Mouse (Mus musculus) heart, embryonic 13.5 days (tissue): ENCODE results near the gene Olfr1188. TPM values are rescaled to one million over a fixed set of nuclear protein-coding genes. Genes with fewer than 3 reads are reported as not detected.
"Not testable (repeated sequence)": the region's sequence is repeated elsewhere in the genome, so short reads cannot be mapped to it uniquely, and the experiment has no call there.

Source experiments
- ATAC-seq: fragments of 200-750 bp; cut with Nextera tagmentation; 2 replicates; pipeline ENCODE4 v1.8.0; 2017; ENCODE audit warnings: moderate TSS enrichment; ENCODE audit not compliant: insufficient number of reproducible peaks, low FRiP score, low TSS enrichment; ENCODE audit errors: extremely low read depth
- H3K27ac ChIP-seq: fragments of 300-500 bp; sonication (generic); replicated peaks from 2 replicates; pipeline ENCODE4 v1.5.1; 2015; ENCODE audit warnings: moderate library complexity, mild to moderate bottlenecking, inconsistent platforms
- H3K27me3 ChIP-seq: fragments of 300-500 bp; sonication (generic); replicated peaks from 2 replicates; pipeline ENCODE4 v1.6.1; 2015; ENCODE audit warnings: mild to moderate bottlenecking, inconsistent platforms
- H3K36me3 ChIP-seq: fragments of 300-500 bp; sonication (generic); 2 replicates; pipeline ENCODE4 v1.6.1; 2015; ENCODE audit warnings: mild to moderate bottlenecking, inconsistent platforms
- H3K4me1 ChIP-seq: fragments of 300-500 bp; sonication (generic); 2 replicates; pipeline ENCODE4 v1.6.1; 2015; ENCODE audit warnings: inconsistent platforms
- H3K4me2 ChIP-seq: fragments of 300-500 bp; sonication (generic); 2 replicates; pipeline ENCODE4 v1.6.1; 2015; ENCODE audit warnings: inconsistent platforms, mild to moderate bottlenecking, moderate library complexity
- H3K4me3 ChIP-seq: fragments of 300-500 bp; sonication (generic); 2 replicates; pipeline ENCODE4 v1.5.1; 2015; ENCODE audit warnings: moderate library complexity, mild to moderate bottlenecking, inconsistent platforms
- H3K9ac ChIP-seq: fragments of 300-500 bp; sonication (generic); 2 replicates; pipeline ENCODE4 v1.6.1; 2015; ENCODE audit warnings: inconsistent platforms, mild to moderate bottlenecking, moderate library complexity
- H3K9me3 ChIP-seq: fragments of 300-500 bp; sonication (generic); 2 replicates; pipeline ENCODE4 v1.6.1; 2016; ENCODE audit warnings: inconsistent platforms
- WGBS: fragments of 180-500 bp; shearing (Covaris S2); methylation state at CpG from one replicate; pipeline ENCODE4 v1.1.7; 2015; ENCODE audit warnings: mixed read lengths; 5-methylcytosine and 5-hydroxymethylcytosine counted together
- polyA plus RNA-seq: library from polyadenylated mRNA; unstranded; fragments of >200 nt; fragmentation: Nextera tagmentation; extraction: Ambion mirVana; gene quantifications from 2 replicates; pipeline ENCODE4 v1.2.1, GENCODE M21; 2015

The Olfr1188 gene
- polyA plus RNA-seq, result not detected in 2 replicates

DNA sequence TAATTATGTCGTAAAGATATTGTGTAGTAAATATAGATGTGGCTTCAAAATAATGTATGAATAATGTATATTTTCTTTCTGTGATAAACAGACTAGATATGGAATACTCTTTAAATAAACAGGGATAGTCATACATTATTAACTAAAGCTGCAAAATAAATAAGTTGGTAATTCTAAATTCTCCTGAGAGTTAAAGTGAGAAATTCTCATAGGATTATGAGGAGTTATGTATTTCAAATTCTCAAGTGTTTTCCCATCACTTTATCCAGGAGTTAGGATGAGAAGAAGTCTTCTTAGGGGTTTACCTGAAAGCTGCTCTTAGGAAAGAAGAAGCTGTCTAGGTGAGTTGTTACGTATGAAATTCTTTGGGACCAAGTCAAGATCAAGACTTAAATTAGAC lies at the start of gene Olfr1188:
Gene Olfr1188, plus strand, starts transcription at position 301 of the 400 bp plus-strand sequence.
- Histone ChIP-seq H3K4me1 (no peaks in the 10 kb centered on the region), H3K9me3 (no peaks in the 10 kb centered on the region), H3K9ac (no peak within 1 kb of the TSS), H3K4me2 (no peak within 1 kb of the TSS), H3K4me3 (no peak within 1 kb of the TSS), H3K27me3 (no peaks in the 10 kb centered on the region), H3K36me3 (no peaks in the 10 kb centered on the region), H3K27ac (no peak within 1 kb of the TSS)
- 67% methylated on average over 2 of the region's 2 CpGs for WGBS
- ATAC-seq, result no peak

DNA sequence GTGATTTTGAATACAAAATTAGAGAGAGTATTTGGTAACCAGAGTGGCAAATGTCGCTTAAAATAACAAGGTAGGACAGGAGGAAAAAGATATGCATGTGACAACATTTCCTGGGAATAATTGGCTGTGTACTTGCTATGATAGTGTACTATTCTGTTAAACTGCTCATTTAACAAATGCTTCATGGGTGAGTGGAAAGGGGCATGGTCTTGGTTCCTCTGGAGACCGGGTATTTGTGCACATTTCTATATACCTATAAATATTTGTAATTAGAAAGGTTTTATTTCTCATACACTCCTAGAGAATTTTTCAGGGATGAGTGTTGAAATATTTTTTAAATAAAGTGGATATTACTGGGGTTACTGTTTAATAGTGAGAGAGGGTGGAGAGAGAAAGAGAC lies 38.5 kb upstream of the Olfr1188 start, which contains the start of gene Olfr1186:
Gene Olfr1186, plus strand, starts transcription at position 301 of the 400 bp plus-strand sequence.
- no peaks in the 10 kb centered on the region for H3K36me3 ChIP-seq
- WGBS, result 60% methylated on average over 2 of the region's 2 CpGs

GRCm38 (mm10) chr2:88525720-88526119 lies 31.0 kb upstream of the Olfr1188 start:
- Histone ChIP-seq H3K4me2 (no peak overlapping the region), H3K27ac (no peak overlapping the region), H3K4me3 (no peak overlapping the region), H3K36me3 (no peaks in the 10 kb centered on the region), H3K9me3 (no peaks in the 10 kb centered on the region), H3K4me1 (no peaks in the 10 kb centered on the region), H3K9ac (no peak overlapping the region), H3K27me3 (no peaks in the 10 kb centered on the region)
- WGBS, result 57% methylated on average over 3 of the region's 3 CpGs
- ATAC-seq, result no peak

More for the DNA sequence above, 38.5 kb upstream of the Olfr1188 start, which contains the start of gene Olfr1186:
- no peak for ATAC-seq
- no peaks in the 10 kb centered on the region for H3K27me3 ChIP-seq
- no peaks in the 10 kb centered on the region for H3K4me1 ChIP-seq
- H3K4me2 ChIP-seq, result no peak within 1 kb of the TSS
- H3K9ac ChIP-seq, result no peak within 1 kb of the TSS
- no peak within 1 kb of the TSS for H3K4me3 ChIP-seq
- H3K27ac ChIP-seq, result no peak within 1 kb of the TSS
- no peaks in the 10 kb centered on the region for H3K9me3 ChIP-seq

DNA sequence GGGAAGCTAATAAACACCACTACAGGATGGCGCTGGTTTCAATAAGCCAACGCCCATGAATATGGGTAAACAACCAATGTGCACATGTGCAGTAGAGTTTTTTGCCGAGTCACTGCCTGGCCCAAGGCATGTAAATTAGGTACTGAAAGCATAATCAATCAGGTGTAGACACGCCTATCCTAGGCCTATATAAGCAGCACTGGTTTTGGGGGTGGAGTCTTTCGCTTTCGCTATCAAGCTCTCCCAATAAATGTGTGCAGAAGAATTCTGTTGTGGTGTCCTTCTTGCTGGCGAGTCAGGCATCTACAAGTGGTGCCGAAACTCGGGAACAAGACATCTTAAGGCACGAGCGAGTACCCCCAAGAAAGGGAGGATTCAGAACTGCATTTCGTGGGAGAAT lies 16.0 kb downstream of the Olfr1188 start:
- H3K4me1 ChIP-seq, ATAC-seq, H3K9ac ChIP-seq, H3K36me3 ChIP-seq, H3K4me2 ChIP-seq, H3K27me3 ChIP-seq, H3K27ac ChIP-seq, H3K4me3 ChIP-seq, H3K9me3 ChIP-seq: not testable (repeated sequence)
- WGBS, result 78% methylated on average over 12 of the region's 12 CpGs

DNA sequence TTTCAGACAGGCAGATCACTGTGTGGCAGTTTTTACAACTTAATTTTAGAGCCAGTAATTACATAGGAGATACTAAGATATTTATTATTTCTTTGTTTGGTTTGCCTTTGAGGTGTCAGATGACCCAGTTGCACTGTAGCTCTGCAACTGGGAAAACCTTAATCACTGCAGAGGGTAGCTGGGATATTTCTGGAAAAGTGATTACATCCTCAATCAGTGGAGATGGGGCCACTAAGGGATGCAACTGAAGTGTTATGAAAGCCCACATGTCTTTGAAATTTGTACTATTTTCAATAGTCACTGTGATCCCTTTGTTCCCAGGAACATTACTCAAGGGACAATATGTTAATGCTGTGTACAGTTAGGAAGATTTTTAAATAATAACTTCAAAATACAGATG lies 29.4 kb downstream of the Olfr1188 start, which contains the start of gene Olfr1189:
Gene Olfr1189, plus strand, starts transcription at position 301 of the 400 bp plus-strand sequence.
- Histone ChIP-seq H3K27ac (no peak within 1 kb of the TSS), H3K9me3 (no peaks in the 10 kb centered on the region), H3K4me2 (no peak within 1 kb of the TSS), H3K4me3 (no peak within 1 kb of the TSS), H3K36me3 (no peaks in the 10 kb centered on the region), H3K4me1 (no peaks in the 10 kb centered on the region), H3K27me3 (no peaks in the 10 kb centered on the region), H3K9ac (no peak within 1 kb of the TSS)
- no peak for ATAC-seq

Other genes with a start within 250 kb of the Olfr1188 start
- gene Olfr1174-ps, start 241.8 kb upstream of the Olfr1188 start, polyA plus RNA-seq, result not detected in 2 replicates
- gene Olfr1175-ps, start 229.7 kb upstream of the Olfr1188 start, polyA plus RNA-seq, result not detected in 2 replicates
- gene Olfr1176, start 220.2 kb upstream of the Olfr1188 start, polyA plus RNA-seq, result not detected in 2 replicates
- gene Olfr1177-ps, start 210.4 kb upstream of the Olfr1188 start, polyA plus RNA-seq, result not detected in 2 replicates
- gene Olfr1178, start 169.9 kb upstream of the Olfr1188 start, polyA plus RNA-seq, result not detected in 2 replicates
- not detected in 2 replicates for gene Olfr1179, start 150.5 kb upstream of the Olfr1188 start, polyA plus RNA-seq
- not detected in 2 replicates for gene Olfr1180, start 137.8 kb upstream of the Olfr1188 start, polyA plus RNA-seq
- gene Olfr1181, start 130.8 kb upstream of the Olfr1188 start, polyA plus RNA-seq, result not detected in 2 replicates
- gene Gm13757, start 107.8 kb upstream of the Olfr1188 start, polyA plus RNA-seq, result not detected in 2 replicates
- not detected in 2 replicates for gene Olfr1183, start 102.1 kb upstream of the Olfr1188 start, polyA plus RNA-seq
- not detected in 2 replicates for gene Olfr1184, start 73.3 kb upstream of the Olfr1188 start, polyA plus RNA-seq
- not detected in 2 replicates for gene Olfr1185-ps1, start 63.6 kb upstream of the Olfr1188 start, polyA plus RNA-seq
- gene Olfr1186, start 38.4 kb upstream of the Olfr1188 start, polyA plus RNA-seq, result not detected in 2 replicates
- not detected in 2 replicates for gene Olfr1189, start 29.5 kb downstream of the Olfr1188 start, polyA plus RNA-seq
- not detected in 2 replicates for gene Olfr1191-ps1, start 83.6 kb downstream of the Olfr1188 start, polyA plus RNA-seq
- gene Olfr1192-ps1, start 91.6 kb downstream of the Olfr1188 start, polyA plus RNA-seq, result not detected in 2 replicates
- gene Olfr1193, start 118.7 kb downstream of the Olfr1188 start, polyA plus RNA-seq, result not detected in 2 replicates
- gene Olfr1195, start 132.3 kb downstream of the Olfr1188 start, polyA plus RNA-seq, result not detected in 2 replicates
- gene Olfr1196, start 147.7 kb downstream of the Olfr1188 start, polyA plus RNA-seq, result not detected in 2 replicates
- not detected in 2 replicates for gene Olfr1197, start 175.4 kb downstream of the Olfr1188 start, polyA plus RNA-seq
- not detected in 2 replicates for gene Olfr1198, start 194.4 kb downstream of the Olfr1188 start, polyA plus RNA-seq
- not detected in 2 replicates for gene Olfr1199, start 203.5 kb downstream of the Olfr1188 start, polyA plus RNA-seq
- not detected in 2 replicates for gene Olfr1200, start 213.6 kb downstream of the Olfr1188 start, polyA plus RNA-seq
- gene Olfr1201, start 236.1 kb downstream of the Olfr1188 start, polyA plus RNA-seq, result not detected in 2 replicates